Mouse (Mus musculus) left cerebral cortex, adult 18-20 months (tissue): ENCODE data around the gene Dvl3. TPM values are rescaled to one million over a fixed set of nuclear protein-coding genes. Genes with fewer than 3 reads are reported as not detected.
"Not testable (repeated sequence)": the region's sequence is repeated elsewhere in the genome, so short reads cannot be mapped to it uniquely, and the experiment has no call there.

Experiments
- DNase-seq, 2 experiments: peaks; one replicate each; pipeline ENCODE4 v3.0.0; 2021 to 2022; ENCODE audit warnings: low spot score in 2 of 2, mixed read lengths in 1 of 2
- long read RNA-seq, 2 experiments: library from polyadenylated mRNA; stranded (forward); transcript quantifications; one replicate each; pipeline ENCODE4 v2.0.0; 2021
- total RNA-seq, 2 experiments: library from RNA; stranded (reverse); gene quantifications; 2 replicates each; pipeline ENCODE4 v1.2.3; 2021

The Dvl3 gene
- total RNA-seq, result 10 to 100 TPM; 57.0 to 57.5 TPM
- long read RNA-seq, experiment 1, transcript Dvl3-201 (15 exons, 2,519 nt), result major isoform, 12 of 24 reads
- long read RNA-seq, experiment 1, partial matches to known transcripts, result 4 of 24 reads
- long read RNA-seq, experiment 1, other reads (novel, unspliced or antisense), result 8 of 24 reads
- long read RNA-seq, experiment 2, partial matches to known transcripts, result 4 of 12 reads
- long read RNA-seq, experiment 2, other reads (novel, unspliced or antisense), result 3 of 12 reads

- DNase-seq, result peak; percentile 80 to 91
Observed at GRCm38 (mm10) chr16:20516726-20517201, at the start of gene Dvl3. TSS of gene Dvl3 (plus strand) at chr16:20516982.

DNA sequence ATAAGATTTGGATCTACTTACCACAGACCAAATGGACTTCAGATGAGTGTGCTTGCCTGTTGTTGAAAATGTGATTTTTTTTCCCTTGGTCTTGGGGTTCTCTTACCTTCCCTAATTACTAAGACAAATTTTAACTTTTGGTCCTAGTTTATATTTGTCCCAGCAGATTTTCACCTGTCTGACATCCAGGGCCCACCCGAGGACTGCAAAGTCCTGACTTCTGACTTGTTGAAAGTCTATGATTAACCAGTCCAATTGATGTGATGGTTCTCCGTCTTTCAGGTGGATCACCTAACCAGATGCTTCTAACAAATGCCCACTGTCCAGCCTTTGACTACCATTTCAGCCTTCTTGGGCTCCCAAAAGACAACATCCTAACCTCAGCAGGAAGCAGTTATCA, 45.8 kb upstream of the Dvl3 start:
- DNase-seq, result no peak

GRCm38 (mm10) chr16:20471686-20472085, 45.1 kb upstream of the Dvl3 start:
- no peak for DNase-seq

- no peak for DNase-seq
Observed at GRCm38 (mm10) chr16:20473748-20474147, 43.0 kb upstream of the Dvl3 start.

- DNase-seq, result no peak
Observed at GRCm38 (mm10) chr16:20474211-20474610, 42.6 kb upstream of the Dvl3 start.

- DNase-seq, result no peak
Observed at GRCm38 (mm10) chr16:20474786-20475185, 42.0 kb upstream of the Dvl3 start.

DNA sequence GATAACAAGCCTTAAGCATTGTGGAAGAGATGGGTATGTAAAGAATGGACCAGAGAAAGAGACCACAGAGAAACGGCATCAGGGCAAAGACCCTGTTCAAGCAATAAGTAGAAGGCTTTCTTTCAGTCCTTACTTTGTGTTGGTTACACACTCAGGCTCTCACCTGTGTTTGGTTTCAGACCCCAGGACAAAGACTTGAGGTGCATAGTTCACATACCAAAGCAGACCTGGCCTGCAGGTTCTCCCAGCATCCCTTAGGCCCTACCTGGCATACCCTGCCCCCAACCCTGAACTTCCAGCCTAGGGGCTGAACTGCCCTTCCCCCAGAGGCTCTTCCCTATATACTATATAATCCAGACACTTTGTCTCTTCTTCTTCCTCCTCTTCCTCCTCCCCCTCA, 41.4 kb upstream of the Dvl3 start:
- DNase-seq, result no peak

DNA sequence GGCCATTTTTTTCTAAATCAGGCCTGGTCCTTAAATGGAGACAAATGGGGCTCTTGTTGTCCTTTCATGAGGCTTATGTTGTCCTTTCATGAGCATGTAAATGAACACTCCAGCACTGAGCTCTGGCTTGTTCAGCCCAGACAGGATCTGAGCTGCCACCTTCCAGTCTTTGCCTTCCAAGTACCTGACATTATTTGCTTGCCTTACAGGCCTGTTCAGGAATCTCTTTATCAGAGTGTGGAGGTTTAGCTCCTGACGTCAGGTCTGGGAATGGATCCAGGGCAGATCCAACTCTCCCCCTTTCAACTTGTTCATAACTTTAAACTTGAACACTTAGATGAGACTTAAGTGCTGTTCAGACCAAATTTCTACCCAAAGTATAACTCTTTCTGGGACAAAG, 39.9 kb upstream of the Dvl3 start:
- DNase-seq, result no peak

DNA sequence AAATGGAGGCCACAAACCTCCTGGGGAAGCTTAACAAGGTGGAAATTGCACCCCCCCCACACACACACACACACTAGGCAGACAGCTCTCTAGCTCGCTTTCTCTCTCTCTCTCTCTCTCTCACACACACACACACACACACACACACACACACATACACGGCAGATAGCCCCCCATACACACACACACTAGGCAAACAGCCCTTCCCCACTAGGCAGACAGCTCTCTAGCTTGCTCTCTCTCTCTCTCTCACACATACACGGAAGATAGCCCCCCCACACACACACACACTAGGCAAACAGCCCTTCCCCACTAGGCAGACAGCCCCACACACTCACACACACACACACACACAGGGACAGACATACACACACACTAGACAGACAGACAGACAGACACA, 39.5 kb upstream of the Dvl3 start:
- DNase-seq, result no peak

- no peak for DNase-seq
Observed at GRCm38 (mm10) chr16:20478504-20478903, 38.3 kb upstream of the Dvl3 start.

DNA sequence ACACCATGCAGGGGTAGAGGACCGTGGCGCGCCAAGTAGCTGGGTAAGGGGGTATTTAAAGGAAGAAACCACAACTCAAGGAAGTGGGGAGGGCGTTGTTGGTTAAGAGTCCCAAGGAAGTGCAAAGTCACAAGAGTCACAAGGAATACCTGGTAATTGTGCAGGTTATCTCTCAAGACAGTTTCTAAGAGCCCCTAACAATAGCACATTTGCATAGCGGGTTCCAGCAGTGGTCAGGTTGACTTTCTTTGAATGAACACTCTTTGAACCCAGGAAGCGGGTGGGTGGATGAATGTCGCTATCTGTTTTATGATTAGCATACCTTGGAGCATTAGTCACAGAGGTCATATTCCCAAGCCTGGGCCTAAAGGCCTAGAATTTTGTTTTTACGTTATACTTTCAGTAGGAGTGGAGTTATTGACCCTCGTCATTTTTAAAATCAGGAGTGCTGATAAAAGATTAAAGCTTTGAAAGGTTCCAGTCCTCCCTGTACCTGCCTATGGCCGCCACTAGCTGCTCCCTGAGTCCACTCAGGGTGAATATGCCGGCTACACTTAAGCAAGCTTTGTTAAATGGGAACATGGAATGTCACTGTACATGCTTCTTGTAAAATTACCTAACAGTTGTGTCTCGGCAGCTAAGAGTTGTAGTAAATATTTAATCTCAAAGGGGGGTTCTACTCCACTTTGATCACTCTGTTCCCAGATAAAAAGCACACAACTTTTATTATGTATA, 37.6 kb upstream of the Dvl3 start:
- not testable (repeated sequence) for DNase-seq

- DNase-seq, result peak in 1 of 2 experiments; percentile 36
Observed at GRCm38 (mm10) chr16:20480115-20480514, 36.7 kb upstream of the Dvl3 start.

DNA sequence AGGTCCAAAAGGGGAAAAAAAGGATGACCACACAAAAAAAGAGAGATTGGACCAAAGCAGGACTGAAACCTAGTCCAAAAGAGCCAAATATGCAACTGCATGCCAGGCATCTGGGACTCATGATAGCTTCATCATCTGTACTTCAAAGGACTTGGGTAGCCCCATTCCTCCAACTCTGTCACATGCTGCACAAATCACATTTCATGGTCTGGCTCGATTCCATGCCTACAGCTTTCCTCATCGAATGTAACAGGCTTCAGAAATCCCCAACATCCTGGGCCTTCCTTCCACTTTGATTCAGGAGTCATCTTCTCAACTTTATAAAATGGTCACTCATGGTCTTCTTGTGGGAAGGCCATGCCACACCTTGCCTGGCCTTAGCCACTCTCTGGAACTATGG, 35.0 kb upstream of the Dvl3 start:
- DNase-seq, result no peak

- not testable (repeated sequence) for DNase-seq
Observed at GRCm38 (mm10) chr16:20483716-20484115, 33.1 kb upstream of the Dvl3 start.

- no peak for DNase-seq
Observed at GRCm38 (mm10) chr16:20485061-20485460, 31.7 kb upstream of the Dvl3 start.

DNA sequence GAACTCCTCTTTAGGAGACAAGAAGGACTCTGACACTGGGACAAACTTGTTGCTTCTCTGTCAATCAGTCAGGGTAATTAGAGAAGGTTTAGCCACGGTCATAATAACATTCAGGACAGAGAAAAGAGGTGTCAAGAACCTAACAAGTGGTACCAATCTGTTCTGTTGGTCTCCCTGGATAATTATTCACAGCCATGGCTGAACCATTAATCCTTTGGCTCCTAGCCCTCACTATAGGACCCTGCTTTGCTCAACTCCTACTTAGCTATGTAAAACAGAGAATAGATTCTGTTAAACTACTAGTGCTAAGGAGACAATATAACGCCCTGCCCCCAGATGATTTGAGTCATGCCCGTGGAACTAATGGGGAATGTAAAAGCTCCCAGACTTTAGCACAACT, 30.7 kb upstream of the Dvl3 start:
- no peak for DNase-seq

GRCm38 (mm10) chr16:20488151-20488550, 28.6 kb upstream of the Dvl3 start:
- no peak for DNase-seq

DNA sequence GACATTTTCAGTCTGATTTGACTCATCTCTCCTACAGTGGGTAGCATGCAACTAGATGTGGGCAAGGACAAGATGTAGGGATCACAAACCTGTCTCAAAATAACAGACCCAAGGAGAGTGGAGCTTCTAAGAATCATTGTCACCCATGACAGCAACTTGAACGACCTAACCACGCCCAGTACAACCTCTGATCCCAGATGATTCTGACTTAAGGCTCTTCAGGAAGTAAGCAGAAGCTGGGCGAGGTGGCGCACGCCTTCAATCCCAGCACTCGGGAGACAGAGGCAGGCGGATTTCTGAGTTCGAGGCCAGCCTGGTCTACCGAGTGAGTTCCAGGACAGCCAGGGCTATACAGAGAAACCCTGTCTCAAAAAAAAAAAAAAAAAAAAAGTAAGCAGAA, 28.0 kb upstream of the Dvl3 start:
- DNase-seq, result not testable (repeated sequence)

DNA sequence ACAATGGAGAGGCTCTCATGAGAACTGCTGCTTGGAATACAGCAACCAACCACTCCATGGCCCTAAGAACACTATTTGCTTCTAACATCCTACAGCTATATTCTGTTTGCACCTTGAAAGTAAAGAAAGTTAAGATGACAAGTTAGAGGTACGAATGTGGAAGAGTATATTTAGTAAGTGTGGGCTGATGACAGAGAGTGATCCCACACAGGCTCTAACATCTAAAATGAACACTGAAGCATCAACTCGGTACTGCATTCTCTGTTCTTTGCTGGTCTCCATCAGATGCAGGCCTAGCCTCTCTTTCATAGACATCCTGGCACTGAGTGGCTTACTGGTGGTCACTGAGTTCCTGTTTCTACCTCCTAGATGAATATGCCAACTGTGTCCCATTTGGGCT, 27.5 kb upstream of the Dvl3 start:
- DNase-seq, result no peak

- no peak for DNase-seq
Observed at GRCm38 (mm10) chr16:20490581-20490980, 26.2 kb upstream of the Dvl3 start.

- DNase-seq, result no peak
Observed at GRCm38 (mm10) chr16:20491301-20491700, 25.5 kb upstream of the Dvl3 start.

DNA sequence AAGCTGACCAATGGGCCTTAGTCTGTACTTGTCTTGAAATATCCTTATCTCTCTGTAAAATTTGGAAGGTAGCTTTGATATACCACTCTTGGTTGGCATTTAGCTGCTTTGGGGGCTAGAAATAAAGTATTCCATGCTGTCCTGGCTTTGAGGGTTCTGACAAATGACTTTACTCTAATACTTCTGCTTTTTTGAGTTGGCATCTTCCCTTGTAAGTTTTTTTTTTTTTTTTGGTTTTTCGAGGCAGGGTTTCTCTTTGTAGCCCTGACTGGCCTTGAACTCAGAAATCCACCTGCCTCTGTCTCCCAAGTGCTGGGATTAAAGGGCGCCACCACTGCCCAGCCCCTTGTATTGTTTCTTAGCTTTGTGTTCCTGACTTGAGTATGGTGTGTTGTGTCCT, 23.3 kb upstream of the Dvl3 start:
- DNase-seq, result no peak
